Mouse (Mus musculus) thymus, adult 18-20 months (tissue): Measurements from ENCODE around the gene Ms4a1.
"Not testable (repeated sequence)": the region's sequence is repeated elsewhere in the genome, so short reads cannot be mapped to it uniquely, and the experiment has no call there.

Experiments used
- DNase-seq, 2 experiments: peaks; one replicate each; pipeline ENCODE4 v3.0.0; 2022; ENCODE audit warnings: mixed read lengths in 2 of 2

The Ms4a1 gene

DNA sequence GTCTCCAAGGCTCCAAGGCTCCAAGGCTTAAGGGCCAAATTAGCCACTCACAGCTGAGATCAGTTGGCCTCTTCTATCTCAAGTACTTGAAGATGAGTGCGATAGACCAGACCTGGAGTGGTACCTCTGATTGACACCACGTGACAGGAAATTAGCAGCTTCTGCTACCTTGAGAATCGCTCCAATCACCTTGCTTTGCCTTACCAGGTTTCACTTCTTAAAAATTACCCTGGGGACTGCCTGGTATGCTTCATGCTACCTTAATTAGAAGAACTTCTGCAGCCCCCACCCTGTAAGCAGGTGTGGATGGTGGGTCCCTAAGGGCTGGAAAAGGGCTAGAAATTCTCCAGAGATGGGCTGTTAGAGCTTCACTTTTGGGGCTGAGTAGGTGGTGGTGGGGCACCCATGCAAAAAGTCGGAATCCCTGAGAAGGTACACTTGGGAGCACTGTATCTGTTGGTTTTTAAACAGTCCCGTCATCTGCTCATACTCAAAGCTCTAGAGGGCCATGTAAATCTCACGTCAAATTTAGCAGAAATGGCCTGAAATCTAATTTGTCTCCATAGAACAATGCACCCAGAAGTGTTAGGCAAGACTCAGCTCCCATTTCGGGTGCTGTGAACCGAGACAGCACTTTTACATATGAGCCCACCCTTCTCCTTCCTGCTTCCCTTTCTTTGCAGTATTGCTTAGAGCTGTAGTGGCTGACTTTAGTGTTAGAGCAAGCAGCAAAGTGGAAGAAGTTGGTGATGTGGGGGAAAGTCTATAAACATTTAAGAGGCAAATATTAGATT, at the start of gene Ms4a1:
Ms4a1 (minus strand) TSS at position 190 of the 794 bp plus-strand sequence.
- DNase-seq: peak in 1 of 2 experiments; percentile 9

DNA sequence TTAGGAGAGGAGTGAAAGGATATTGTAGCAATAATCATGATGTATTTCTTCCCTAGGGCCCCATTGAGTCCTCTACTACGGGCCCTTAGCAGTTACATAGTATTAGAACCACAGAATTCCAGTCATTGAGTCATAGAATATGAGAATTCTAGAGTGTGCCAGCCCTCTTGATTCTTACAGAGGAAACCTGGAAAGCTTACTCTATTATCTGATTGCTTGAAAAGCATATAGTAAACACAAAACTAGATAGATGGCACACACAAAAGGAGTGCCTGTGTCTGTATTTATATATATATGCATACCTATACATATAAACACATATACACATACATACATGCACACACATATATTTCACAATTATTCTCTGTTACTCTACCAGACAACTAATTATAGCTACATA, 48.3 kb upstream of the Ms4a1 start, which contains the start of gene Ms4a14:
Ms4a14 (minus strand) TSS at position 101 of the 400 bp plus-strand sequence.
- no peak for DNase-seq

DNA sequence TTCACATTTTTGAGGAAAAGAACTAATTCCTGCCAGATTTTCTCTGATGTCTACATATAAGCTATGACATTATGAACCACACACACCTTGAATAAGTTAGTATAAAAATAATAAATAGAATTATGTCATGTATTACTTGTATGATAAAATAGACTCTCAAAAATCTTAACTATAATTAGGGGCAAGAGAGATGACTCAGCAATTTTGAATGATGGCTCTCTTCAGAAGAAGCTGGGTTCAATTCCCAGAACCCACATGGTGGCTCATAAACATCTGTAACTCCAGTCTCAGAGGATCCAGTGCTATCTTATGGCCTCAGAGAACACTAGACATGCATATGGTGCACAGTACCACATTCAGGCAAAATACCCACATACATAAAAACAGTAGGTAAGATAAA, 42.8 kb upstream of the Ms4a1 start:
- DNase-seq: no peak

DNA sequence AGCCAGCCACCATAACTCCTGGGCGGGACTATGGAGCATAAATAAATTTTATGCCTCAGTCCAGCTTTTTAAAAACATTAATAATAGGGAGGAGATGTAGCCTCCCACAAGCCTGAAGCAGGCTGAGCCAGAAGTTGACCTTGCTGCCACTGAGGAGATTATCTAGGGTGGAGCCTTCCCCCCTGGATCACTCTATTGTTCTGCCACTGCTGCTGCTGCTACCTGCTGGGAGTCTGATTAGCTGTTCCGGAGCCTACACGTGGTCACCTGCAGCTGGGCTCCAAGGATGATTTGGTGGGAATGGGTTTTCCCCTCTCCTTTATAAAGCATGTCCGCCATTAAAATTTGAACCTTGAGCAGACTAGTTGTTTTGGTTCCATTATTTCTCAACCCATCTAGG, 33.5 kb upstream of the Ms4a1 start:
- DNase-seq: not testable (repeated sequence)

DNA sequence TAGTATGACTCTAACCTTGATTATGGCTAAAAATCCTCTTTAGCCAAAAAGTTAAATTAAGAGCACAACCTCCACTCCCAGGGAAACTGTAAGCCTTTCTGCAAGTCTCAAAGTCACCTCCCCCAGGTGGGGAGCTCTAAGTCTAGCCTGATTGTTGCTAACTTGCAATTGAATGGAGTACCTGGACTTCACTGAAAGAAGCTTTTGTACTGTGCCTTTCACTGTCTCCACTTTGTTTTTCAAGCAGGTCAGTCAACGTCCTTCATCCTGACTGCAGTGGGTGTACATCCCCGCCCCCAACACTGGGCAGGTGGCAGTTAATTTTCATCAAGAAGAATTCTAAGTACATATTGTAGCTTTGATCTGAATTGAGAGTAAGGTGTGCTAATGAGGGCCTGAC, 32.9 kb upstream of the Ms4a1 start:
- no peak for DNase-seq

DNA sequence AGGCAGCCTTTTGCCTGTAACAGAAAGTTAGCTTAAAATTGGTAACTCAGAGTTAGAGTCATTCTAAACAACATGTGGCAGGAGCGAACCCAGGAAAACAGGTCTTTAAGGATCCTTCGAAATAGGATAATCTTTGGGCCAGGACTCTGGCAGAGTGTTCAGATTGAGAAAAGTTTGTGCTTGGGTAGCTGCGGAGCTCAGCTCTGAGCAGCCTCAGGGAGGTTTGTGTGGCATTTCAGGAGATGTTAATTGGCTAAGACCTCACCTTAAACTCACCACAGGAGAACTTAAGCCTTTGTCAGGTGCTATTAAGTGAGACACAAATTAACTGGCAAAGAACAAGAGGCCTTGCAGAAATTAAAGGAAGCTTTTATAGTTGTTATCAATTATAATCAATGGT, 27.6 kb upstream of the Ms4a1 start:
- not testable (repeated sequence) for DNase-seq

GRCm38 (mm10) chr19:11292990-11293389, 26.9 kb upstream of the Ms4a1 start:
- DNase-seq: peak in 1 of 2 experiments; percentile 4

GRCm38 (mm10) chr19:11283773-11284172, 17.7 kb upstream of the Ms4a1 start, which contains the start of gene Ms4a5:
Gene Ms4a5 (minus strand): TSS chr19:11283873.
- no peak for DNase-seq

DNA sequence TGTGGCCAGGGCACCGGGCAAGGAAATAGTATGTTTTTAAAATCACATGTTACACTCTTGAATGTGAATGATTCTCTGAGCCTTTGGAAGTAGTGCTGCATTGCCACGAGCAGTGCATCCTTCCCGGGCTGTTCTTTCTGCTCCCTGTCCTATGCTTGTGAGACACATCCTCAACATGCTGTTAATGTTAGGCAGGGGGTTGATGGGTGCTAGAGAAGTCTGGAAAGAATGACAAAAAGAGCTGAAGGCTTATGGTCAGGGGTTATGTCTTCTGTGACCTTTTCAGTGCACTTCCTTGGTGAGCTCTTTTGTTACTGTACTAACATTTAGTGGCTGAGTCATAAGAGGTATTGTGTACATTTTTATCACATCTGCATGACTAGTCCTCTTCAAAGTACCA, 14.2 kb upstream of the Ms4a1 start:
- DNase-seq: no peak

GRCm38 (mm10) chr19:11276431-11276830, 10.4 kb upstream of the Ms4a1 start:
- no peak for DNase-seq

- DNase-seq: no peak
Observed at GRCm38 (mm10) chr19:11266956-11267355, 915 bp upstream of the Ms4a1 start.

DNA sequence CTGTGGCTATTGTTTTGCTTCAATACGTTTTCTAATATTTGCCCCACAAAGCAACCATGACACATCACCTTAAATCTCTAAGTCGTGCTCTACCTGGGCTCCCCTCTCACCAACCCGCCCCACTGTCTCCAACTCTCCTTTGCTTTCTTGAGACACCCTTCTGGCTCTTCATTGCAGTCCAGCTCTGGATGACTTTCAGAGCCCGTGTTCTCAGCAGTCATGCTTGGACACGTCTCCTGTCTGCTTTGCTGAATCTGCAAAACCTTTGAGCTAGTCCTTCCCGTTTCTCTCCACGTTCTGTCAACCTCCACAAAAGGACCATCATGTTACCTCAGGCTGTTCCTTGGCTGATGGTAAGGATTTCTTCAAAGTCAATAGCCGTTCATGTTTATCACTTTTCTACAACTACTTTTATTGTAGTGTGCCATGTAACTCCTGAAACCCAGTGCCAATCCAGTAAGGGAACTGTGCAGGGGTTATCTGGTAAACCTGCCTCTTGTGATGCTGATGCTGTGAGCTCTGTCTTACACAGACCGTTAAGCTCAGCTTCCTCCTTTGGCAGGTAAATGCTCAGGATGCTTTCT, 1.3 kb downstream of the Ms4a1 start:
- DNase-seq: no peak

- DNase-seq: no peak
Observed at GRCm38 (mm10) chr19:11263549-11263948, 2.5 kb downstream of the Ms4a1 start.

- not testable (repeated sequence) for DNase-seq
Observed at GRCm38 (mm10) chr19:11262932-11263331, 3.1 kb downstream of the Ms4a1 start.

DNA sequence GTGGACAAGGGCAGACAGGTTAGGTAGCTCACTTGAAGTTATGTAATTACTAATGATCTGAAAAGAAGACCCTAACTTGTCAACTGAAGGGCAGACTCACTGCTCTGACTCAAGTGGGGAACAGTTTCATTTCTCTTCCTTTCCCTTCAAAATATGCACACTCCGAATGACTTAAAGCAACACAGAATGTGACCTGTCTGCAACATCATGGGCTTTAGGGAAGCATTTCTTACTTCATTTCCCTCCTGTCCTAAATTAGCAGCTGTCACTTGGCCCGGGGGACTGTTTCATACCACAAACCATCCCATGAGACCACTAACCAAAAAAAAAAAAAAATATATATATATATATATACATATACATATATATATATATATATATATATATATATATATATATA, 4.5 kb downstream of the Ms4a1 start:
- no peak for DNase-seq

DNA sequence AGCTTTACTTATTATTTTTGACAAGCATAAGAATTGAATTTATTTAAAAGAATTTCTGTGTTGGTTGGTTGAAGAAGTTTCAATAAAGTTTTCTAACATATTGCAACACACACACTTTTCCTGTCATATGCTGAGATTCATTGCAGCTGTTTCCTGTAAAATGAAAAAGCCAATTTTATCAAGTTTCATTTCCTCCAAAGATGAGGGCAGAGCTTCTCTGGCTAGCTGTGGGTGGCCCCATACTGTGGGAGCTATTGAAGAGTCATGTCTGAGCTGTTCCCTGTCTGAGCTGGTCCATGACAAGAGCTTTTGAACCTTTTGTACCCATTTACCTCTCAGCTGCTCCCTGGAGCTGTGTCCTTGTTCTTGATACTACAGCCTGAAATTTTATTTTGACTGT, 21.8 kb downstream of the Ms4a1 start:
- no peak for DNase-seq

DNA sequence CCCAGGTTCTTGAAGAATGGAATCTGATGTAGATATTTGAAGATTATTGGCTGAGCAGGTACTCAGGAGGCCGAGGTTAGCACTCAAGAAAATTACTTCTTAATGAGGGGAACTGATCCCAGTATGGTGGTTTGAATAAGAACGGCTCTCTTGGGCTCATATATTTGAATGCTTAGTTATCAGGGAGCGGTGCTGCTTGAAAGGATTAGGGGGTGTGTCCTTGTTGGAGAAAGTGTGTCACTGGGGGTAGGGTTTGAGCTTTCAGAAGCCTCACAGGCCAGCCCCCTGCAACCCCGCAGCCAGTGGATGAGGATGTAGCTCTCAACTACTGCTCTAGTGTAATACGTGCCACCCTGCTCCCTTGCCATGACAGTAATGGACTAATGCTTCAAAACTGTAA, 23.5 kb downstream of the Ms4a1 start:
- no peak for DNase-seq

GRCm38 (mm10) chr19:11235820-11236219, 30.2 kb downstream of the Ms4a1 start:
- no peak for DNase-seq

DNA sequence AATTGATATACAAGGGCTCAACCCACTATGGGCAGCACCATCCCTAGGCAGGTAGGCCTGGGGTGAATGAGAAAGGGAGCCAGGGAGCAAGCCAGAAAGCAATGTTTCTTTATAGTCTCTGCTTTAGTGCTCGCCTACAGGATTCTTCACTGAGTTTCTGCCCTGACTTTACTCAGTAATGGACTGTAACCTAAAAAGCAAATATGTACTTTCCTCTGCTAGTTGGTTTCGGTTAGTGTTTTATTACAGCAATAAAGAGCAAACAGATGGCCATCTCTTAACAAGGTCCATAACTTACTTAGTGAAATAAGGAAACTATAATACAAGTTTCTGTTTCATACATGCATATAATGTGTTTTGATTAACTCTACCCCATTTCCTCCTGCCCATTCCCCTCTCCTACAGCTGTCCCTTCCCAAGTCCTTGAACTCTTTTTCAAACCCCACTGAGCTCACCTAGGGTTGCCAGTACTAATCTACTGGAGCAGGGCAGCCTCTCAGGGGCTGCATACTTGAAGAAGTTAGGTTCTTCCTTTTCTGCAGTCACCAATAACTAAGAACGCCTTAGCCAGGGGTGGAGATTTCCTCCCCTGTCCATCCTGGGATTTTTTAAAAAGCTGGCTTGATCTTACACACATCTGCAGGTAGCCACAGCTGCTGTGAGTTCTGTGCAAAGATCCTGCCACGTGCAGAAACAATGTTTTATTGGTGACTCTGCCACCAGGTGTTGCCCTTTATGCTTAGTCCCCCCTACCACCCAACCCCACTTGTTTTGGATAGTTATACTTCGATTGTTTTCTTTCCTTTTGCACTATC, 30.9 kb downstream of the Ms4a1 start:
- DNase-seq: no peak

DNA sequence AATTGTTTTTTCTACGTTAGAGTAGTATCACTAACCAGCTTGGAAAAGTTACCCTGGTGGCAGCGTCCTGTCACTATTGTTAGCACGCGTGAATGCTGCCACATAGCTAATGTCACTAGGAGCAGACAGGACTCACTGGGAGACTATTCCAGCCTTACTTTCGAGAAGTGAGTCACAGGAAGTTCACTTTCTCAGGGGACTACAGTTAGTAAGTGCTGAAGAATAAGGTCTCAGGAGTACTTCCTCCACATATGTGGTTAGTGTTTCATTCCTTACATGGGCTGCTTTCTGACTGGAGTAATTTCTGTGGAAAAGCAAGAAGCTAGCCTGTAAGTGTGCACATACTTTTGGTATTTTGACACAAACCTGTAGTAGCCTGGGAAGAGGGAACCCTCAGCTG, 31.8 kb downstream of the Ms4a1 start:
- DNase-seq: no peak

- DNase-seq: no peak
Observed at GRCm38 (mm10) chr19:11232348-11232747, 33.7 kb downstream of the Ms4a1 start, which contains the start of gene Ms4a12. Gene Ms4a12 (minus strand): TSS chr19:11232448.
